Mouse (Mus musculus) urinary bladder, postnatal 36 days (tissue): ENCODE data around the gene Tssk3.
A peak's percentile ranks its signal among the peaks of the same experiment; 100 is the strongest.

Source experiments
- DNase-seq, 2 experiments: peaks; one replicate each; pipeline ENCODE4 v3.0.0; 2022; ENCODE audit warnings: low spot score in 2 of 2, mixed read lengths in 1 of 2

The Tssk3 gene

GRCm38 (mm10) chr4:129450851-129451250, 40.0 kb downstream of the Tssk3 start:
- no peak for DNase-seq

DNA sequence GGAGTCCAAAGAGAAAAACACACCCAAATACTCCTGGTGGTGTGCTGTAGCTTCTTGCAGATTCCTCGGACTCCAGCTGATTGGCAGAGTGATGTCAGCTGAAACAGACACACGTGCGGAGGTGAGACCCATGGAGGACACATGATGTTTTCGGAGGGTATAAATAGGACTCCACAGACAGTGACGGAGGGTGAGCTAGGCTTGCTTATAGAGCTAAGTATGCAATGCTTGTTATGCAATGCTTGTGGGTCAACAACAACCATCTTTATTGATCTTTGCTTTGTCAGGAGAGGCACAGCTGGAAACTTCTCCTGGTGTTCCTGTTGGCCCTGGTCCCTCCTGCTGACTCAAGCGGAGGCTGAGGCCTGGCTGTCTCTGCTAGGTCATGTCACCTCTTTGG, 42.1 kb downstream of the Tssk3 start:
- no peak for DNase-seq

DNA sequence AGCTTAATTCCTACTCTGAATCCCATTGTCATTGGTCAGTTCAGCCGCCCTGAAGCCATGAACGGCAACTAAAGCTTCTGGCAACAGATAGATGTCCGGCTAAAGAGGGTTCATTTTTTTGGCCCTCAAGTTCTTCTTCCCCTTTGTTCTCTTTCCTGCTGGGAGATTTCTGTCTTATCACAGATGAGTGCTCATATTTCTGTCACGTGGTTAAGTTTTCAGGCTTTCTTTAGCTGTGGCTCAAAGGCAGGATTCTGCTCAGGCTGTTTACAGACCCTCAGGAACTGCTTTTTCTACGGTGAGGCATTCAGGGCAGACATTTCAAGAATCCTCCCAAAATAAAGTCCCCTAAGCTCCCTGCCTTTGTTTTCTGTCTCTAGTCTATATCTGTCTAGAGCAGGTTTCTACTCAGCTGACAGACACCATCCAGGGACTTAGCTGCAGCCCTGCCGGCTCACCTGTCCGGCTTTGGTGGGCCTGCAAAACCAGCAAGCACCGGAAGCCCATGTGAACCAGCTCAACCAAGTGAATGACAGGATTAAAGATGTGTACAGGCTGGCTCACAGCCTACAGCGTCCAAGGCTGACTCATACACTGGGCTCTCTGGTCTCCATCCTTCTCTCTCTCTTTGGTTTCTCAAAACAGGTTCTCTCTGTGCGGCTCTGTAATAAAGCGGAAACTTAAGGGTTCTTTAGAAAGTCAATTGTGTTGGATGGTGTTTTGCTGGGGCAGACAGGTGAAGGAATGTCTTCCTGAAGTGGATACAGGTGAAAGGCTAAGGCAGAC, 42.9 kb downstream of the Tssk3 start:
- no peak for DNase-seq

DNA sequence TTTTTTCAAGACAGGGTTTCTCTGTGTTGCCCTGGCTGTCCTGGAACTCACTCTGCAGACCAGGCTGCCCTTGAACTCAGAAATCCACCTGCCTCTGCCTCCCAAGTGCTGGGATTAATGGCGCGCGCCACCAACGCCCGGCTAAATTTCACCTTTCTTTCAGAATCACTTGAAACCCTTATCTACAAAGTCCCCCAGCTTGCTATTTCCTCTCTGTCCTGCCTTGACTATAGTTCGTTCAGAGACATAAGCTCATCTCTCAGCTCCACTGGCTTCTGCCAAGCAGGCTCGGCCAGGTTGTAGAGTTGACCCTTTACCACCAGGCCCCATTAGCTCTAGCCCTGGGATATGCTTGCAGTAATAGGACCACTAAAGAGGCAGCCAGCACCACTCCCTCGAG, 43.5 kb downstream of the Tssk3 start:
- no peak for DNase-seq

GRCm38 (mm10) chr4:129441145-129441544, 49.7 kb downstream of the Tssk3 start:
- DNase-seq, result no peak

DNA sequence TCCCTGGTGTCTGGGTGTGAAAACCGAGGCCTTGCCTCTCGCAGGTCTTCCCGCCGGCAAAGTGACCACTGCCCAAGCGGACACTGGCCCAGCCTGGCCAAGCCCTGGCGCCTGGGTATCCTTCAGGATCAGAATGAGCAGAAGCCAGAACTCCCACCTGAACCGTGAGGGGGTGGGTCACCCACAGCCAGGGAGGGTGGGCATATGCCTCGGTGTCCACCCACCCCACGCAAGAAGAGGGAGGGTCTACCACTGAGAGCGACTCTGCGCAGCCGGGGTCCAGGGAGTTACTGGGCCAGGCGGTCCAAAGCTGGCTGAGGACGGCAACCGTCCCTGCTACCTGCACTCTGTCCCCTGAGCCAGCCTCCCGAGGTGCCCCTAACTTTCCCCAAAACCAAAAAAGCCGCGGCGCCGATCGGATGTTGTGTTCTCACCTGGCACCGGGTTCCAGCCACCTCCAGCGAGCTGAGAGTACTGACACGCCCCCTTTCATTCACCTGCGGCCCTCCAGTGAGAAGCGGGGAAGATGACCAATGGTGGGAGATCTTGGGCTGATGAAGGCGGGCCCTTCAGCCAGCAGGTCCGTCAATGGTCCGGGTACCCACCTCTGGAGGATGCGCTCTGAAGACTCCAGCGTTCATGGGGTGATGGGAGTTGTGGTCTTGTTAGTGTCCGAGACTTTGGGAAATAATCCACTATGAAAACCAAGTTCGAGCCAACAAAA, 50.3 kb downstream of the Tssk3 start, which contains the start of gene Zbtb8b:
Zbtb8b (minus strand) TSS at position 514 of the 724 bp plus-strand sequence.
- DNase-seq, result peak; percentile 59 to 67
